Mouse (Mus musculus): ENCODE measurements at regions not wholly inside any gene's neighbourhood (a gene's known extent, or its start where the extent isn't known, plus 50 kb on each side); places are given as distances from the start of the nearest gene placed in this dataset.

DNA sequence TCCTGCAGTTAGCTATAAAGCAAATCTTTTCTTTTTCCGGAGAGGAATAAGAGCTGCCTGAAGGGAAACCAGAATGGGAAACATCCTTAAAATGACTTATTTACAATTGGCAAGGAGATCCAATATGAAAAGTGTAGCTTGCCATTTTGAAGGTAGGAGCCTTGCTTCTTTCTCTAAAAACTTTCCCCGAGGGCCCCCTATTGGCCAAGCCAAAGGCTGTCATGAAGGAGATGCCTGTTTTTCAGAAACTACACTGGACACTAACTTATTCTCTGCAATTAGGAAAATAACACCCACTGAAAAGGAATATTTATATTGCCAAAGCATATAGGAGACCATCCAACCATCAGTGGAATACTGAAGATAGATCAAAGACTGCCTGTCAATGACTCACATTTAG lies 312.8 kb upstream of the Thrb start:
- Histone ChIP-seq H3K36me3 (ENCODE audit: control insufficient read depth, insufficient read depth, low read length, poor library complexity, severe bottlenecking) (no peaks in the 10 kb centered on the region), H3K27me3 (ENCODE audit: control insufficient read depth, insufficient read depth, low read length, poor library complexity, severe bottlenecking) (no peaks in the 10 kb centered on the region)
- no peak for DNase-seq (ENCODE audit: low read depth, low spot score)

GRCm38 (mm10) chr14:17352324-17353037 lies 307.6 kb upstream of the Thrb start:
- DNase-seq (ENCODE audit: low read depth, low spot score) = no peak
- Histone ChIP-seq H3K27me3 (ENCODE audit: control insufficient read depth, insufficient read depth, low read length, poor library complexity, severe bottlenecking) (no peaks in the 10 kb centered on the region), H3K36me3 (ENCODE audit: control insufficient read depth, insufficient read depth, low read length, poor library complexity, severe bottlenecking) (no peaks in the 10 kb centered on the region)

- H3K27me3 ChIP-seq (ENCODE audit: control insufficient read depth, insufficient read depth, low read length, poor library complexity, severe bottlenecking) = no peaks in the 10 kb centered on the region
- no peaks in the 10 kb centered on the region for H3K36me3 ChIP-seq (ENCODE audit: control insufficient read depth, insufficient read depth, low read length, poor library complexity, severe bottlenecking)
Observed at GRCm38 (mm10) chr14:17361910-17362309, 298.2 kb upstream of the Thrb start.

GRCm38 (mm10) chr14:17402751-17403479 lies 257.1 kb upstream of the Thrb start:
- no peaks in the 10 kb centered on the region for H3K36me3 ChIP-seq (ENCODE audit: control insufficient read depth, insufficient read depth, low read length, poor library complexity, severe bottlenecking)
- no peaks in the 10 kb centered on the region for H3K27me3 ChIP-seq (ENCODE audit: control insufficient read depth, insufficient read depth, low read length, poor library complexity, severe bottlenecking)
- peak; percentile 73 for DNase-seq (ENCODE audit: low read depth, low spot score)

More at GRCm38 (mm10) chr14:17361910-17362309, 298.2 kb upstream of the Thrb start:
- no peak for DNase-seq (ENCODE audit: low read depth, low spot score)

DNA sequence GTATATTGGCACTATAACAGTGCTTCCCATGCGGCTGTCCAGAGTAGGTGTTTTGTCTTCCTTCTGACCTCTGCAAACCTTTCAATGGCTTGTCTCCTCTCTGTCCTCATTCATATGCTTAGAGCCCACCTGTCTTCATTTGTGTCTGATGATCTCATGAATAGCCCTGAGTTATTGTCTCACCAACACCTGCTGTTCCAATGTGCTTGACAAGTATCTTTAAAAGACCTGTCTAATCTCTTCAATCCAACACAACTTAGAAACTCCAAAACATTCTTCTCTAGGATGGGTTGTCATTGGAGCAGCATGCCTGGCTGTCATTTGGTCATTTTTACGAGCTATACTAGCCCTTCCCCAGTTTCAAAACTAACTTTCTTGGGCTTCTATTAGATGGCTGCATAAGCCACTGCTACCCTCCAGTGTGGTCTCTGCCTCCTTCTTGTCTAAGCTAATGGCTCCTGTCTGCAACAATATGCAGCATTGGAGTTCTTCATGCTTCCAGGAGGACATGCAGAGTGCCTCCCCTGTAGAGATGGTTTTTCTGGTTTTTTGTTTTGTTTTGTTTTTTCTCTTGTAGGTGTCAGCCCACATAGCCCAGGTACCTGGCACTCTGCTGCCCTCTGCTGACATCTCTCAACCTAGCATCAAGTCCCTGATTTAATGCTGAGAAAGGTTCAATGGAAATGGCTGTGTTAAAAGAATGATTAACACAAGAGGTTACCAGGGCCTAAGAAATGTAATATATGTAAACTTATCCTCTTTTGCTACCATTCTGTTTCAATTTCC lies 254.3 kb upstream of the Thrb start:
- DNase-seq (ENCODE audit: low read depth, low spot score) = peak; percentile 65
- H3K36me3 ChIP-seq (ENCODE audit: control insufficient read depth, insufficient read depth, low read length, poor library complexity, severe bottlenecking) = no peaks in the 10 kb centered on the region
- H3K27me3 ChIP-seq (ENCODE audit: control insufficient read depth, insufficient read depth, low read length, poor library complexity, severe bottlenecking) = no peaks in the 10 kb centered on the region

DNA sequence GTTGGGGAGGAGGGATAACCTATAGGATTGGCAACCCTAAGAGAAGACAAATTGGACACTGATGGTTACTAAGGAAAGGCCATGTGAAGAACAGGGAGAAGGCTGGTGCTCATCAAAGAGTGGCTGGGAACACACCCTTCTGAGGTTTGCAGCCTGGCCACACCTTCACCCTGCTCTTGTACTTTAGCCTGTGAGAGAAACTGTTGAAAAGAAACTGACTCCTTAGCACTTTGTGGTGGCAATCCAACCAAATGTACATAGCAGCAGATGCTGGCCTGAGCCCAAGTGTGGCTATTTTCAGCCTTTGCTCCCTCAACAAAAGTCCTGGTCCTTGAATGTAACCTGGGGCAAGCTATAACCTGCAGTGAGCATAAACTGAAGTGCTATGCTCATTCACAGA lies 253.2 kb upstream of the Thrb start:
- no peak for DNase-seq (ENCODE audit: low read depth, low spot score)

DNA sequence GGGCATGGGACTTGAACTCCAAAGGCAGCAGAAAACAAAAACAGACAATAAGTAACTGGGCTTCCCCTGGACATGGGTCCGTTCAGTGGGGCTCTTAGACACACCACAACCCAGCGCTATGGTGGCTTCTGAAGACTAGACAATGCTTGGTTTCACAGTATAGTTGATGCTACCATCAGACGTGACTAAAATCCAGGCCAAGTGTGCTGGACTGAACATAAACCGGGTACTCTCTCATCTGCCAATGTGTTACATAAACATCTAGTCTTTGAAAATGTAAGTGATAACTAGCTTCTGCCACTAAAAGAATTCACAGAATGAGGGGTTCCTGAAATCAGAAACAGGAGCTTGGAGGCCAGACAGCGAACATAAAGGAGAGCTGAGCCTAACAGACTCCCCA lies 251.7 kb upstream of the Thrb start:
- DNase-seq (ENCODE audit: low read depth, low spot score) = no peak
- H3K27me3 ChIP-seq (ENCODE audit: control insufficient read depth, insufficient read depth, low read length, poor library complexity, severe bottlenecking) = no peaks in the 10 kb centered on the region
- no peaks in the 10 kb centered on the region for H3K36me3 ChIP-seq (ENCODE audit: control insufficient read depth, insufficient read depth, low read length, poor library complexity, severe bottlenecking)

More for the DNA sequence above, 253.2 kb upstream of the Thrb start:
- Histone ChIP-seq H3K36me3 (ENCODE audit: control insufficient read depth, insufficient read depth, low read length, poor library complexity, severe bottlenecking) (no peaks in the 10 kb centered on the region), H3K27me3 (ENCODE audit: control insufficient read depth, insufficient read depth, low read length, poor library complexity, severe bottlenecking) (no peaks in the 10 kb centered on the region)

- no peaks in the 10 kb centered on the region for H3K27me3 ChIP-seq (ENCODE audit: control insufficient read depth, insufficient read depth, low read length, poor library complexity, severe bottlenecking)
- no peaks in the 10 kb centered on the region for H3K36me3 ChIP-seq (ENCODE audit: control insufficient read depth, insufficient read depth, low read length, poor library complexity, severe bottlenecking)
- no peak for DNase-seq (ENCODE audit: low read depth, low spot score)
Observed at GRCm38 (mm10) chr14:17408813-17409212, 251.2 kb upstream of the Thrb start.

- no peaks in the 10 kb centered on the region for H3K27me3 ChIP-seq (ENCODE audit: control insufficient read depth, insufficient read depth, low read length, poor library complexity, severe bottlenecking)
- no peak for DNase-seq (ENCODE audit: low read depth, low spot score)
- no peaks in the 10 kb centered on the region for H3K36me3 ChIP-seq (ENCODE audit: control insufficient read depth, insufficient read depth, low read length, poor library complexity, severe bottlenecking)
Observed at GRCm38 (mm10) chr14:17409497-17409896, 250.6 kb upstream of the Thrb start.

DNA sequence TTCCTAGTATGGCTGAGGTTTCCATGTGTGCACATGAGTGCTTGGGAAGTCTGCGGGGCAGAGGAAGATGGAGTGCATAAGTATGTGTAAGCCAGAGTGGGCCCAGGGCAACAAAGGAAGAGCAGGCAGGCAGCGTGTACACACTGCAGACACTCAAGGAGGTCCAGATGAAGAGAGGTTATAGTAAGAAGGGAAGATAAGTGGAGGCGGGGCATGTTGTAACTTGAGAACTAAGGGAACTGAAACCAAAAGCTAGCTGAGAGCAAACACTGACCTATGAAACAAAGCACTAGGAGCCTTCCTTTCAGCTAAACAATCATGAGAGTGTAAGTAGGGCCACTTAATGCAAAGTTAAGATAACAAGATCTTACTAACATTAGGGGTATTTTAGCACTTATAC lies 249.3 kb upstream of the Thrb start:
- Histone ChIP-seq H3K36me3 (ENCODE audit: control insufficient read depth, insufficient read depth, low read length, poor library complexity, severe bottlenecking) (no peaks in the 10 kb centered on the region), H3K27me3 (ENCODE audit: control insufficient read depth, insufficient read depth, low read length, poor library complexity, severe bottlenecking) (no peaks in the 10 kb centered on the region)
- DNase-seq (ENCODE audit: low read depth, low spot score) = peak; percentile 48

DNA sequence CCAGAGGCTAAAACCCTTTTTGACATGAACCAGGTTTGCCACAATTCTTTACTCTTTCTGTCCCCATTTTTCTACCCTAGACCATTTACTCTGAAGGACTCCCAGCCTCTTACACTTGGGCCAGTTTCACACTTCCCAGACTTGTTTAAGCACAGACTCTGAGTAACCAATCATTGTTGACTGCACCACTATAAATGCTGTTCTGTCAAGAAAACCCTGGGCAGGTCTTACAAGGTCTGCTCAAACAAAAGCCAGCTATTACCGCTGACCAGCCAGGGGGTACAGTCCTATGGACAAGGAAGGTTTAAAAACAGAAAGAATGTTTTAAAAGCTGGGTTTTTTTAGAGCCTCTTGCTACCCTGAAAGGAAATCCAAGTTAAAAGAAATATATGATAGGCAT lies 248.8 kb upstream of the Thrb start:
- H3K36me3 ChIP-seq (ENCODE audit: control insufficient read depth, insufficient read depth, low read length, poor library complexity, severe bottlenecking) = no peaks in the 10 kb centered on the region

DNA sequence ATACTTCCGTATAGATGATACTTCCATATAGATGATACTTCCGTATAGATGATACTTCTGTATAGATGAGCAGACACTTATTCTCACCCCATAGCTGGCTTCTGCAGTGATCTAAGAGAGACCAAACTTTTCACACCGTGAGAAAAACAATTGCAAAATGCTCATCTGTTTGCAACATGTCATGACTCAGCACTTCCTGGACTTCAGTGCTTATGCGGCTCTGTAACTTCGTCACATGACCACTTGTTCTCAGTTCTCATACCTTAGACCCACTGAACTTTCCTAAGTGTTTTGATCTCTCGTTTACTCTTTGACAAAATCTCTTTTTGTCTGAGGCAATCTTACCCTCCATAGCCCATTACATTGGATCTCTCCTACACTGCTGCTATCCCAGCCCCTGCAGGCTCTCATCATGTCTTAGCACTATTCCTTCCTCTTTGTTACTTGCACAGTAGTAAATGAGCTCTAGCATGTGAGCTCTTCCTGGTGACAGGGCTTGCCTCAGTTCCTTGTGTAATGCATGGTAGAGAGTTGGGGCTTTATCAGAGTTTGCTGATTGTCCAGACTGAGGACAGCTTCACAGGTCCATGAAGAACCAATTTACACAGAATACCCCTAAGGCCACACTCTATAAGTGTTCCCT lies 245.7 kb upstream of the Thrb start:
- Histone ChIP-seq H3K27me3 (ENCODE audit: control insufficient read depth, insufficient read depth, low read length, poor library complexity, severe bottlenecking) (no peaks in the 10 kb centered on the region), H3K36me3 (ENCODE audit: control insufficient read depth, insufficient read depth, low read length, poor library complexity, severe bottlenecking) (no peaks in the 10 kb centered on the region)
- peak; percentile 6 for DNase-seq (ENCODE audit: low read depth, low spot score)

More for the DNA sequence above, 248.8 kb upstream of the Thrb start:
- DNase-seq (ENCODE audit: low read depth, low spot score) = no peak
- no peaks in the 10 kb centered on the region for H3K27me3 ChIP-seq (ENCODE audit: control insufficient read depth, insufficient read depth, low read length, poor library complexity, severe bottlenecking)

GRCm38 (mm10) chr14:17427751-17428150 lies 232.3 kb upstream of the Thrb start:
- Histone ChIP-seq H3K27me3 (ENCODE audit: control insufficient read depth, insufficient read depth, low read length, poor library complexity, severe bottlenecking) (no peaks in the 10 kb centered on the region), H3K36me3 (ENCODE audit: control insufficient read depth, insufficient read depth, low read length, poor library complexity, severe bottlenecking) (no peaks in the 10 kb centered on the region)
- DNase-seq (ENCODE audit: low read depth, low spot score) = peak; percentile 13

- Histone ChIP-seq H3K36me3 (ENCODE audit: control insufficient read depth, insufficient read depth, low read length, poor library complexity, severe bottlenecking) (no peaks in the 10 kb centered on the region), H3K27me3 (ENCODE audit: control insufficient read depth, insufficient read depth, low read length, poor library complexity, severe bottlenecking) (no peaks in the 10 kb centered on the region)
- DNase-seq (ENCODE audit: low read depth, low spot score) = no peak
Observed at GRCm38 (mm10) chr14:17429157-17429556, 230.9 kb upstream of the Thrb start.
